Mouse (Mus musculus): ENCODE data around the gene Gtpbp3. TPM values are rescaled to one million over a fixed set of nuclear protein-coding genes. Genes with fewer than 3 reads are reported as not detected.
"Not testable (repeated sequence)": the region's sequence is repeated elsewhere in the genome, so short reads cannot be mapped to it uniquely, and the experiment has no call there.

Gene Gtpbp3
- polyA plus RNA-seq, 1 experiment from 2014 or later = 13.7 TPM

DNA sequence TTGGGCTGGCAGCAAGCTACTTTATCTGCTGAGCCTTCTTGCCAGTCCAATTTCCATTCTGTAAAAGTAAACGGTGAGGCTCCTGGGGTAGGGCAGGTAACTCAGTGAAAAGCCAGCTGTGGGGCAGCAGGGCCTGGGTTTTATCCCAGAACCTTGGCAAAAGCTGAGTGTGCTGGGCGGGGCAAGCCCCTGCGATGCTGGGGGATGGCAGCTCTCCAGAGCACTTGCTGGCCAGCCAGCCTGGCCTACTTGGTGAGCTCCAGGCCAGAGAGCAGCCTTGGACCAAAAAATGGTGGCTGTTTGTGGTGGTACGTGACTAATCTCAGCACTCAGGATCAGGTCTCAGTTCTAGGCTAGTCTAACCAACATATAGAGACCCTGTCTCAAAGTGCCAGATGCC lies 18.1 kb downstream of the Gtpbp3 start:
- Histone ChIP-seq H3K9me3 (no peaks in the 10 kb centered on the region), H3K27ac (replicated peaks) (no peak overlapping the region), H3K9ac (replicated peaks) (no peak overlapping the region), H3K4me3 (no peak overlapping the region), H3K4me1 (peaks cover 12% of the 10 kb centered on the region), H3K4me2 (replicated peaks) (no peak overlapping the region), H3K36me3 (no peaks in the 10 kb centered on the region), H3K27me3 (peaks cover 44% of the 10 kb centered on the region)
- WGBS = 83% methylated on average over 4 of the region's 4 CpGs
- no peak for ATAC-seq (replicated peaks)

DNA sequence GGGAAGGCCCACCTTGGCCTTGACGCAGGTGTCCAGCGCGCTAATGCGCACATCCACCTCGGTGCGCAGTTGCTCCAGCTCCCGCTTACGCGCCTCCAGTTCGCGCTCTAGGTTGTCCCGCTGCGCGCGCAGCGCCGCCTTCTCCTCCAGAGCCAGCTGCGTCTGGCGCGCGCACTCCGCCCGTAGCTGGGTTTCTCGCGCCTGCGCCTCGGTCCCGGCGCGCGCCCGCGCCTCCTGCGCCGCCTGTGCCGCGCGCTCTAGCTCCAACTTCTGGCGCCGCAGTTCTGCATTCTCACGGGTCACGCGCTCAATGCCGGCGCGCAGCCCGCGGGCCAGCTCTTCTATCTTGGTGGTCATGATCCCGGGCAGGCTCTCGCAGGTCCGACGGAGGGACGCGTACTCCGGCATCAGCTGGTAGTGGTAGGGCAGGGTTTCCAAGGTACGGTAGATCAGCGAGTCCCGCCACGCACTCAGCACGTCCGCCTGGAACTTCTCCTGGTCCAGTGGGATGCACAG lies 19.7 kb downstream of the Gtpbp3 start:
- Histone ChIP-seq H3K4me1 (peaks cover 12% of the 10 kb centered on the region), H3K27ac (replicated peaks) (no peak overlapping the region), H3K9ac (replicated peaks) (peak overlapping the region; percentile 47), H3K36me3 (no peaks in the 10 kb centered on the region), H3K27me3 (peaks cover 49% of the 10 kb centered on the region), H3K4me3 (peak overlapping the region; percentile 44), H3K4me2 (replicated peaks) (peak overlapping the region; percentile 72), H3K9me3 (no peaks in the 10 kb centered on the region)
- ATAC-seq (replicated peaks) = peak; percentile 76
- under 1% methylated on average over 61 of the region's 61 CpGs for WGBS

DNA sequence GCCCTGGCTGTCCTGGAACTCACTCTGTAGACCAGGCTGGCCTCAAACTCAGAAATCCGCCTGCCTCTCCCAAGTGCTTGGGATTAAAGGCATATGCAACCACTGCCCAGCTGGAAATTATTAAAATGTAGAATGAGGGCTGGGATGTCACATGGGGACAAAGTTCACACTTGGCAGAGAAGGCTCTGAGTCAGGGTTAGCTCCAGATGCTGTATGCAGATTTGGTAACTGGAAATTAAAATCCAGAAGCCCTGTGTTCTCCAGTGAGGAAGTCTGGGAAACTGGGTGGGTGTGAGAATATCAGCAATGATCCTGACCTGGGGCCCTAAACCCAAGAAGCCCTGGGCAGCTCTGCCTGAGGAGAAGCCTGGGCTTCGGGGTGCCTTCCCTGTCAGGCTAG lies 21.4 kb downstream of the Gtpbp3 start:
- H3K9ac ChIP-seq (replicated peaks) = no peak overlapping the region
- no peak overlapping the region for H3K4me3 ChIP-seq
- H3K36me3 ChIP-seq = no peaks in the 10 kb centered on the region
- no peak overlapping the region for H3K27ac ChIP-seq (replicated peaks)
- no peak overlapping the region for H3K4me2 ChIP-seq (replicated peaks)
- peaks cover 49% of the 10 kb centered on the region for H3K27me3 ChIP-seq
- peaks cover 12% of the 10 kb centered on the region for H3K4me1 ChIP-seq
- H3K9me3 ChIP-seq = no peaks in the 10 kb centered on the region
- no peak for ATAC-seq (replicated peaks)
- WGBS = 63% methylated on average over 2 of the region's 2 CpGs

- Histone ChIP-seq H3K4me2 (replicated peaks) (no peak within 1 kb of the TSS), H3K9ac (replicated peaks) (no peak within 1 kb of the TSS), H3K4me3 (no peak within 1 kb of the TSS), H3K27me3 (peaks cover 41% of the 10 kb centered on the region), H3K27ac (replicated peaks) (no peak within 1 kb of the TSS), H3K36me3 (no peaks in the 10 kb centered on the region), H3K9me3 (no peaks in the 10 kb centered on the region), H3K4me1 (peaks cover 12% of the 10 kb centered on the region)
- no peak for ATAC-seq (replicated peaks)
- 79% methylated on average over 14 of the region's 14 CpGs for whole genome bisulfite sequencing
These were observed 23.7 kb downstream of the Gtpbp3 start, which contains the start of gene Plvap for GRCm38 (mm10) chr8:71511644-71512043. TSS of gene Plvap (minus strand) at chr8:71511752.

GRCm38 (mm10) chr8:71513018-71513754 lies 25.3 kb downstream of the Gtpbp3 start:
- H3K27ac ChIP-seq (replicated peaks) = no peak overlapping the region
- WGBS = 78% methylated on average over 15 of the region's 15 CpGs
- ATAC-seq (replicated peaks) = no peak
- H3K4me3 ChIP-seq = no peak overlapping the region
- no peaks in the 10 kb centered on the region for H3K36me3 ChIP-seq
- peaks cover under 1% of the 10 kb centered on the region; the same call in 1 of the 2 replicates for H3K4me1 ChIP-seq
- no peak overlapping the region for H3K9ac ChIP-seq (replicated peaks)
- H3K27me3 ChIP-seq = peaks cover 25% of the 10 kb centered on the region
- no peaks in the 10 kb centered on the region for H3K9me3 ChIP-seq
- H3K4me2 ChIP-seq (replicated peaks) = no peak overlapping the region

DNA sequence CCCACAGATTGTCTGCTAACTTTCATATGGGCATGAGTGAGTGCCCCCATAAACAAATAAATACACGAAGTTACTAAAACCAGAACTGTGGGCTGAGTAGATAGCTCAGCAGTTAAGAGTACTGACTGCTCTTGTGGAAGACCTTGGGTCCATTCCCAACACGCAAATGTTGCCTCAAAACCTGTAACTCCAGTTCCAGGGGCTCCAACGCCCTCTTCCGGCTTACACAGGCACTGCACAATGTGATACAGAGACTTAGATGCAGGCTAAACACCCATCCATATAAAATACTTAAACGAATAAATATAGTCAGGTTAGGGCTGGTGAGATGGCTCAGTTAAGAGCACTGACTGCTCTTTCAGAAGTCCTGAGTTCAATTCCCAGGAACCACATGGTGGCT lies 27.1 kb downstream of the Gtpbp3 start:
- Histone ChIP-seq H3K4me2 (replicated peaks) (no peak overlapping the region), H3K27ac (replicated peaks) (no peak overlapping the region), H3K4me1 (no peaks in the 10 kb centered on the region), H3K4me3 (no peak overlapping the region), H3K27me3 (peaks cover 10% of the 10 kb centered on the region; the same call in 1 of the 2 replicates), H3K9ac (replicated peaks) (no peak overlapping the region), H3K36me3 (no peaks in the 10 kb centered on the region), H3K9me3 (no peaks in the 10 kb centered on the region)
- 75% methylated on average over 5 of the region's 5 CpGs for WGBS
- ATAC-seq (replicated peaks) = no peak

DNA sequence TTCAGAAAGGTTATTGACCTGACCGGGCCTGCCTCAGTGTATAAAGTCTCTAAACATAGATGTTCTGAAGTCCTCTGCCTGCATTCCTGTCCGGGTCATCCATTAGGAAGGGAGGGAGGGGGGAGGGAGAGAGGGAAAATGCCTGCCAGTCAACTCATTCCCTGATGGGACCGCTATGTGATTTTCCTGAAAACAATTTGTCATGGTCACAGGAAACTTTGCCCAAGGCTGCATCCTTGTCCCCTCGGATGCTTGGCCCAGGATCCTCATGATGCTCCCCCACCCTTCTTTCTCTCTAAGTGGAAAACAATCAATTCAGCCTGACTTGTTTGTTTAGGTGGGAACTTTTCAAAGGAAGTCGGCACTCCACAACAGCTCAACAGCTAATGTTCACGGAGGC lies 28.9 kb downstream of the Gtpbp3 start:
- Histone ChIP-seq H3K27ac (replicated peaks) (no peak overlapping the region), H3K4me3 (no peak overlapping the region), H3K9ac (replicated peaks) (no peak overlapping the region), H3K36me3 (no peaks in the 10 kb centered on the region), H3K4me2 (replicated peaks) (no peak overlapping the region), H3K9me3 (no peaks in the 10 kb centered on the region), H3K4me1 (peaks cover 4% of the 10 kb centered on the region; the same call in 1 of the 2 replicates), H3K27me3 (0 out of 2 replicates have a peak, but pooled peaks cover 4% of the 10 kb centered on the region)
- no peak for ATAC-seq (replicated peaks)
- 46% methylated on average over 6 of the region's 6 CpGs for WGBS

- ATAC-seq (replicated peaks); H3K36me3 ChIP-seq; H3K4me3 ChIP-seq; H3K9ac ChIP-seq (replicated peaks); H3K4me2 ChIP-seq (replicated peaks); H3K4me1 ChIP-seq; H3K9me3 ChIP-seq; H3K27ac ChIP-seq (replicated peaks): not testable (repeated sequence)
- WGBS = 30% methylated on average over 9 of the region's 10 CpGs
- peaks cover 11% of the 10 kb centered on the region; the same call in 1 of the 2 replicates for H3K27me3 ChIP-seq
These were observed 31.3 kb downstream of the Gtpbp3 start for GRCm38 (mm10) chr8:71519037-71519825.

DNA sequence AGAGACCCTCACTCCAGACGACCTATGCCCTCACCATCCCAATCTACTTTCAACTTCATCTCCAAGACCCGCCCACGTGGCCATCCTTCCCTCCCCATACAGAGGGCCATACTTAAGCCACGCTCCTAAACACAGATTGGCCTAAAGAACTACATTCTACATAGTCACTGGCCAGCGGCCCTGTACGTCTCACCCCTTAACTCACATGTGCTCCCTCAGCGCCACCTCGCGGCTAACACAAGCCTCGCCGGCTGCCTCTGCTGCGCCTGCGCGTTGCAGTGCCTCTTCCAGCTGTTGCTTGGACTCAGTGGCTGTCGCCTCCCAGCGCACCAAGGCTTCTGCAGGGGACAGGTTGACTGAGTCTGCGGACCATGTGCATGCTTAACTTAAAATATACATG lies 33.7 kb downstream of the Gtpbp3 start:
- ATAC-seq (replicated peaks) = peak; percentile 55
- H3K9me3 ChIP-seq = no peaks in the 10 kb centered on the region
- WGBS = 3% methylated on average over 17 of the region's 17 CpGs
- no peak overlapping the region for H3K9ac ChIP-seq (replicated peaks)
- no peaks in the 10 kb centered on the region for H3K36me3 ChIP-seq
- H3K27ac ChIP-seq (replicated peaks) = no peak overlapping the region
- H3K4me1 ChIP-seq = peaks cover 9% of the 10 kb centered on the region; the same call in 1 of the 2 replicates
- H3K4me3 ChIP-seq = no peak overlapping the region
- peaks cover 33% of the 10 kb centered on the region for H3K27me3 ChIP-seq
- no peak overlapping the region; the same call in 1 of the 2 replicates for H3K4me2 ChIP-seq (replicated peaks)

- H3K36me3 ChIP-seq = no peaks in the 10 kb centered on the region
- ATAC-seq (replicated peaks) = no peak
- H3K27me3 ChIP-seq = peaks cover 35% of the 10 kb centered on the region
- no peak within 1 kb of the TSS for H3K9ac ChIP-seq (replicated peaks)
- H3K4me3 ChIP-seq = no peak within 1 kb of the TSS
- H3K27ac ChIP-seq (replicated peaks) = no peak within 1 kb of the TSS
- H3K9me3 ChIP-seq = no peaks in the 10 kb centered on the region
- WGBS = 7% methylated on average over 46 of the region's 46 CpGs
- peaks cover 9% of the 10 kb centered on the region; the same call in 1 of the 2 replicates for H3K4me1 ChIP-seq
- H3K4me2 ChIP-seq (replicated peaks) = no peak within 1 kb of the TSS
These were observed 37.5 kb downstream of the Gtpbp3 start, which contains the start of gene Ccdc194 for GRCm38 (mm10) chr8:71525226-71526050. TSS of gene Ccdc194 (minus strand) at chr8:71525711.

DNA sequence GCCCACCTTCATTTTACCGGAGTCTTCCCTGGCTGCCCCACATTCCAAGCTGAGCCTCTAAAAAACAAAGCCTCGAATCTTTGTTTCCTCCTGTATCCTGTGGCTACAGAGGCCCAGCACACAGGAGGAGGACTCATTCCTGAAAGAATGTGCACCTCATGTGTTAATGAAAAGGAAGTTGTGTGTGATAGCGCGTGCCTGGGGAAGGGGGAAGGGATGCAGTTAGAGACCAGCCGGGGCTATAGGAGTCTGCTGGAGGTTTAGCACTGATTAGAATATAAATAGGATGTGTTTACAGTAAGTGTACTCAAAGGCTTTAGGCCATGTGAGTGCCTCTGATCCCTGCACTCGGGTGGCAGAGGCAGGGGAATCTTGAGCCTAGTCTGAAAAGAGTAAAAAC lies 38.4 kb downstream of the Gtpbp3 start:
- Histone ChIP-seq H3K4me2 (replicated peaks) (no peak overlapping the region), H3K27me3 (peaks cover 35% of the 10 kb centered on the region), H3K4me3 (no peak overlapping the region), H3K27ac (replicated peaks) (no peak overlapping the region), H3K9me3 (no peaks in the 10 kb centered on the region), H3K4me1 (peaks cover 9% of the 10 kb centered on the region; the same call in 1 of the 2 replicates), H3K36me3 (no peaks in the 10 kb centered on the region), H3K9ac (replicated peaks) (no peak overlapping the region)
- ATAC-seq (replicated peaks) = no peak
- WGBS = 4% methylated on average over 6 of the region's 6 CpGs
